Mouse (Mus musculus): Measurements from ENCODE around the gene BC051142. TPM values are rescaled to one million over a fixed set of nuclear protein-coding genes. Genes with fewer than 3 reads are reported as not detected.
"Not testable (repeated sequence)": the region's sequence is repeated elsewhere in the genome, so short reads cannot be mapped to it uniquely, and the experiment has no call there.

The BC051142 gene
- polyA plus RNA-seq, 1 experiment from 2014 or later: 0.53 TPM

- no peaks in the 10 kb centered on the region for H3K9me3 ChIP-seq (replicated peaks)
- no peaks in the 10 kb centered on the region for H3K36me3 ChIP-seq
- H3K27me3 ChIP-seq (ENCODE audit: low read depth, poor library complexity, severe bottlenecking): no peaks in the 10 kb centered on the region
- H3K4me1 ChIP-seq: peaks cover 3% of the 10 kb centered on the region; the same call in 1 of the 2 replicates
- H3K27ac ChIP-seq: no peak overlapping the region
- DNase-seq (ENCODE audit: low spot score): no peak
- no peak overlapping the region for H3K4me3 ChIP-seq
These were observed 94.2 kb downstream of the BC051142 start for GRCm38 (mm10) chr17:34492796-34493195.

DNA sequence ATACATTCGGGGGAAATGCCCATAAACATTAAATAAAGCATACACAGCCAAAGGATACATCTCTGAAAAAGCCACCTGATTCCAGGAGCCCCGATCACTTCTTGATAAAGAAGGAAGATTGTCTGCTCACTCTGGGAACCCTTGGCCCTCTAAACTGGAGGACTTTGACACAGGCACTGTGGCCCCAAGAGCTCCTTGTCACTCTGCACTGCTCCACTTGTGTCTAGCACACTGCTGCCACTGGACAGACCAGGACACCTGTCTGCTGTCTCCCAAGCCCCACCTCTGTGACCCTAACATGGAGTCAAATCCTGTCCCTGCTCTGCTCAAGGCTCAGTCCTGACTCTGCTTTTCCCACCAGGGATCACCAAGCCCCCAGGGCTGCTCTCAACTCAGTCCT lies 96.5 kb downstream of the BC051142 start:
- not testable (repeated sequence) for H3K27me3 ChIP-seq (ENCODE audit: low read depth, poor library complexity, severe bottlenecking); DNase-seq (ENCODE audit: low spot score)
- WGBS: 89% methylated on average over 2 of the region's 2 CpGs

DNA sequence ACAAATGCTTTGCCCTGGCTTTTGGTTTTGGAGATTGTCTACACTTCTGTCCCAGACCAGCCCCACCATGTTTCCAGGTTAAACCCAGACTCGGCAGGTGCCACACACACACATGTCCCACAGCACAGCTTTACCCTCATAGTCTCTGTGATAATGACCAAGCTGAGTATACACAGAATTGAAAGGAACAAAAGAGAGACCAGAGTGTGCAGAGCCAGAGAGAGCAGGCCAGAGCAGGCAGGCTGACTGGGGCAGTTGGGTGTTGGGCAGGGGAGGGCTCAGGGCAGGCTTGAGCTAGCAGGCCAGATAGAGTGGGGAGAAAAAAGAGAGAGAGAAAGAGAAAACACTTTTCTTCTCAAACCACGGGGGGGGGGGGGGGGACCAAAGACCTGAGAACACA lies 97.9 kb downstream of the BC051142 start:
- Histone ChIP-seq H3K36me3 (no peaks in the 10 kb centered on the region), H3K27ac (no peak overlapping the region), H3K9me3 (replicated peaks) (no peaks in the 10 kb centered on the region), H3K4me1 (peaks cover 5% of the 10 kb centered on the region; the same call in 1 of the 2 replicates), H3K4me3 (no peak overlapping the region), H3K27me3 (ENCODE audit: low read depth, poor library complexity, severe bottlenecking) (no peaks in the 10 kb centered on the region)
- DNase-seq (ENCODE audit: low spot score): no peak
- WGBS: 90% methylated on average over 1 of the region's 2 CpGs

More for the DNA sequence above, 96.5 kb downstream of the BC051142 start:
- H3K36me3 ChIP-seq; H3K4me1 ChIP-seq; H3K9me3 ChIP-seq (replicated peaks); H3K4me3 ChIP-seq; H3K27ac ChIP-seq: not testable (repeated sequence)

GRCm38 (mm10) chr17:34497319-34497718 lies 98.7 kb downstream of the BC051142 start:
- not testable (repeated sequence) for H3K4me3 ChIP-seq; H3K36me3 ChIP-seq; H3K27me3 ChIP-seq (ENCODE audit: low read depth, poor library complexity, severe bottlenecking); DNase-seq (ENCODE audit: low spot score); H3K4me1 ChIP-seq; H3K9me3 ChIP-seq (replicated peaks); H3K27ac ChIP-seq
- 88% methylated on average over 3 of the region's 3 CpGs for WGBS

GRCm38 (mm10) chr17:34497726-34498125 lies 99.1 kb downstream of the BC051142 start:
- H3K27me3 ChIP-seq (ENCODE audit: low read depth, poor library complexity, severe bottlenecking); H3K4me3 ChIP-seq; DNase-seq (ENCODE audit: low spot score); H3K36me3 ChIP-seq; H3K27ac ChIP-seq; H3K9me3 ChIP-seq (replicated peaks); H3K4me1 ChIP-seq: not testable (repeated sequence)
- 81% methylated on average over 4 of the region's 4 CpGs for WGBS

GRCm38 (mm10) chr17:34507591-34507990 lies 109.0 kb downstream of the BC051142 start:
- no peaks in the 10 kb centered on the region for H3K36me3 ChIP-seq
- no peak overlapping the region for H3K4me3 ChIP-seq
- H3K27me3 ChIP-seq (ENCODE audit: low read depth, poor library complexity, severe bottlenecking): no peaks in the 10 kb centered on the region
- H3K27ac ChIP-seq: no peak overlapping the region
- no peaks in the 10 kb centered on the region for H3K9me3 ChIP-seq (replicated peaks)
- DNase-seq (ENCODE audit: low spot score): no peak
- no peaks in the 10 kb centered on the region for H3K4me1 ChIP-seq

Other genes starting within 250 kb of the BC051142 start
- gene H2-DMb1, start 245.7 kb upstream of the BC051142 start, polyA plus RNA-seq (2016; fragmentation: Nextera tagmentation; extraction: Ambion mirVana): 0.18 and 0.51 TPM in 2 replicates
- gene Tap1, start 211.3 kb upstream of the BC051142 start, polyA plus RNA-seq (2016; fragmentation: Nextera tagmentation; extraction: Ambion mirVana): 1.6 and 3.2 TPM in 2 replicates
- gene Psmb9, start 211.1 kb upstream of the BC051142 start, polyA plus RNA-seq (2016; fragmentation: Nextera tagmentation; extraction: Ambion mirVana): 0.78 and 1.1 TPM in 2 replicates
- gene Psmb8, start 201.1 kb upstream of the BC051142 start, polyA plus RNA-seq (2016; fragmentation: Nextera tagmentation; extraction: Ambion mirVana): 0.74 and 0.87 TPM in 2 replicates
- 0.49 and 0.61 TPM in 2 replicates for gene Tap2, start 195.3 kb upstream of the BC051142 start, polyA plus RNA-seq (2016; fragmentation: Nextera tagmentation; extraction: Ambion mirVana)
- not detected in 2 replicates for gene H2-Ob, start 159.9 kb upstream of the BC051142 start, polyA plus RNA-seq (2016; fragmentation: Nextera tagmentation; extraction: Ambion mirVana)
- gene H2-Ab1, start 141.1 kb upstream of the BC051142 start, polyA plus RNA-seq (2016; fragmentation: Nextera tagmentation; extraction: Ambion mirVana): 6.7 and 9.9 TPM in 2 replicates
- not detected in 2 replicates for gene H2-Aa, start 111.0 kb upstream of the BC051142 start, polyA plus RNA-seq (2016; fragmentation: Nextera tagmentation; extraction: Ambion mirVana)
- 0.80 and 0.83 TPM in 2 replicates for gene H2-Eb1, start 93.0 kb upstream of the BC051142 start, polyA plus RNA-seq (2016; fragmentation: Nextera tagmentation; extraction: Ambion mirVana)
- gene H2-Eb2, start 73.2 kb upstream of the BC051142 start, polyA plus RNA-seq (2016; fragmentation: Nextera tagmentation; extraction: Ambion mirVana): not detected in 2 replicates
- gene Btnl2, start 44.0 kb upstream of the BC051142 start, polyA plus RNA-seq (2016; fragmentation: Nextera tagmentation; extraction: Ambion mirVana): not detected in 2 replicates
- not detected in 2 replicates for gene Btnl1, start 21.7 kb upstream of the BC051142 start, polyA plus RNA-seq (2016; fragmentation: Nextera tagmentation; extraction: Ambion mirVana)
- gene Btnl4, start 78.5 kb downstream of the BC051142 start, polyA plus RNA-seq (2016; fragmentation: Nextera tagmentation; extraction: Ambion mirVana): not detected in 2 replicates
- gene Btnl6, start 118.5 kb downstream of the BC051142 start, polyA plus RNA-seq (2016; fragmentation: Nextera tagmentation; extraction: Ambion mirVana): not detected in 2 replicates
- 6.4 and 8.2 TPM in 2 replicates for gene Notch4, start 165.4 kb downstream of the BC051142 start, polyA plus RNA-seq (2016; fragmentation: Nextera tagmentation; extraction: Ambion mirVana)
- gene Gpsm3, start 191.0 kb downstream of the BC051142 start, polyA plus RNA-seq (2016; fragmentation: Nextera tagmentation; extraction: Ambion mirVana): 4.8 and 10.5 TPM in 2 replicates
- gene Pbx2, start 192.4 kb downstream of the BC051142 start, polyA plus RNA-seq (2016; fragmentation: Nextera tagmentation; extraction: Ambion mirVana): 19.9 and 22.5 TPM in 2 replicates
- 2.6 and 3.6 TPM in 2 replicates for gene Ager, start 199.0 kb downstream of the BC051142 start, polyA plus RNA-seq (2016; fragmentation: Nextera tagmentation; extraction: Ambion mirVana)
- gene Rnf5, start 204.9 kb downstream of the BC051142 start, polyA plus RNA-seq (2016; fragmentation: Nextera tagmentation; extraction: Ambion mirVana): 149 and 162 TPM in 2 replicates
- 51.0 and 55.6 TPM in 2 replicates for gene Agpat1, start 205.4 kb downstream of the BC051142 start, polyA plus RNA-seq (2016; fragmentation: Nextera tagmentation; extraction: Ambion mirVana)
- 1.9 and 2.2 TPM in 2 replicates for gene Egfl8, start 217.2 kb downstream of the BC051142 start, polyA plus RNA-seq (2016; fragmentation: Nextera tagmentation; extraction: Ambion mirVana)
- gene Ppt2, start 229.7 kb downstream of the BC051142 start, polyA plus RNA-seq (2016; fragmentation: Nextera tagmentation; extraction: Ambion mirVana): 21.0 and 21.6 TPM in 2 replicates
- 0.08 TPM in 1 of 2 replicates, not detected in the other for gene Prrt1, start 230.7 kb downstream of the BC051142 start, polyA plus RNA-seq (2016; fragmentation: Nextera tagmentation; extraction: Ambion mirVana)
- gene Fkbpl, start 245.9 kb downstream of the BC051142 start, polyA plus RNA-seq (2016; fragmentation: Nextera tagmentation; extraction: Ambion mirVana): 17.9 and 18.9 TPM in 2 replicates
- 101 TPM in 2 replicates for gene Atf6b, start 248.3 kb downstream of the BC051142 start, polyA plus RNA-seq (2016; fragmentation: Nextera tagmentation; extraction: Ambion mirVana)